Mouse (Mus musculus): ENCODE measurements at regions not wholly inside any gene's neighbourhood (a gene's known extent, or its start where the extent isn't known, plus 50 kb on each side); places are given as distances from the start of the nearest gene placed in this dataset.

DNA sequence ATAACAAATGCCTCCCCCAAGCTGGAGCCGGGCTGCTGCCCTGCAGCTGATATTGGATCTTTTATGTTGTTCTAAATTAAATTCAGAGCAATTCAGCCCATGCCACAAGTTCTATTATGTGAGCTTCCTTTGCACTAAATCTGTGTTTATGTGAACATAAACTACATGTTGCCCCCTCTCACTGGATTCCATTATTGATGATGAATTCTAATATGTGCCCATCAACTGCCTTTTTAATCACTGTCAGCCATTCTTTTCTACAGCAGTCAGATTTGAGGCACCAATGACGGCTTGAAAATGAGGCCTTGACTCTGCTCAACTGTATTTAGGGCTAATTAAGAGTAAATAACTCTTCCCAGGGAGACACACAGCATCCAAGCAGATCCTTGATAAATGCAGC, 172.1 kb upstream of the Serpine2 start:
- 3% methylated on average over 2 of the region's 2 CpGs for whole genome bisulfite sequencing
- H3K4me2 ChIP-seq (ENCODE audit: low read depth), result 0 out of 2 replicates have a peak overlapping the region, but pooled peaks have one; percentile 10
- no peaks in the 10 kb centered on the region for H3K9me3 ChIP-seq (ENCODE audit: low read length)
- ATAC-seq, result peak; percentile 70; the same call in 1 of the 2 replicates
- H3K9ac ChIP-seq, result no peak overlapping the region
- TF ChIP-seq CTCF (IDR thresholded peaks at IDR 0.05; ENCODE audit: low read depth), result no peak
- H3K27me3 ChIP-seq (ENCODE audit: insufficient read depth, low read length), result no peaks in the 10 kb centered on the region; the same call in 1 of the 2 replicates
- no peaks in the 10 kb centered on the region for H3K36me3 ChIP-seq (ENCODE audit: insufficient read depth)
- H3K4me3 ChIP-seq (ENCODE audit: low read depth, low read length), result no peak overlapping the region
- no peak overlapping the region for H3K27ac ChIP-seq (ENCODE audit: low read depth, low read length)
- peak; percentile 18 for DNase-seq
- H3K4me1 ChIP-seq (ENCODE audit: insufficient read depth), result 0 out of 2 replicates have a peak, but pooled peaks cover 6% of the 10 kb centered on the region

DNA sequence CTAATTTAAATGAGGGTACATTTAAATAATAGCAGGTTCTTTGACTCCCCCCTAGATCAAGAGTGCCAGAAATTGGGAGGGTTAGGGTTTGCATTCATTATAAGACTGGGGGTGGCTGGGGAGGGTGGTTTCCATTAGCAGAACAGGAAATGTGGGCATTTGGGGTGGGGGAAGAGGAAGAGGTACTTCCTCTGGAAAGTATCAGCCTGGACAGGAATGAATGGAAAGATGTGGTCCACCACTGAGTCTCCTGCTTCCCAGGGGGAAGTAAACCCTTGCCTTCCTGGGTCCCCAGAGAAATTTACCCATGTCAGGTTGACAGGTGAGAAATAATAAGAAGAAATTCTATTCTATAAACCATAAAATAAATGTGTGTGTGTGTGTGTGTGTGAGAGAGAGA, 171.5 kb upstream of the Serpine2 start:
- H3K27me3 ChIP-seq (ENCODE audit: insufficient read depth, low read length), result no peaks in the 10 kb centered on the region; the same call in 1 of the 2 replicates
- H3K9ac ChIP-seq, result no peak overlapping the region
- H3K36me3 ChIP-seq (ENCODE audit: insufficient read depth), result no peaks in the 10 kb centered on the region
- no peak overlapping the region for H3K4me3 ChIP-seq (ENCODE audit: low read depth, low read length)
- H3K4me1 ChIP-seq (ENCODE audit: insufficient read depth), result 0 out of 2 replicates have a peak, but pooled peaks cover 6% of the 10 kb centered on the region
- ATAC-seq (no peak), DNase-seq (no peak)
- H3K27ac ChIP-seq (ENCODE audit: low read depth, low read length), result no peak overlapping the region
- no peak overlapping the region for H3K4me2 ChIP-seq (ENCODE audit: low read depth)
- no peak for TF ChIP-seq CTCF (IDR thresholded peaks at IDR 0.05; ENCODE audit: low read depth)
- no peaks in the 10 kb centered on the region for H3K9me3 ChIP-seq (ENCODE audit: low read length)

DNA sequence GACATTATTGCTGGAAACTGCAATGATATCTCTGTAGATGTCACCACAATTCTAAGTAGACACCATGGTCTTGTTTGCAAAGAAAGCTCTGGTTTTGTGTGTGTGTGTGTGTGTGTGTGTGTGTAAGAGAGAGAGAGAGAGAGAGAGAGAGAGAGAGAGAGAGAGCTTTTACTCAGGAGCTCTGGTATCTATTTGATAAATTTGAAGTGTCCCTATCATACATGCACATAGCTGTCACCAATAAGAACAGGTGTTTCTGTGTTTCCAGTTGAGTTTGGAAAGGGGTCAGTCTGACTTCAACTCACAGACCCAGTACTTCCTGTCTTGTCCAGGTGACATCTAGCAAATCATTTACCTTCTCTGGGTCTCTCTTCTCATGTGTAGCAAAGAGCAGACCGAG, 169.7 kb upstream of the Serpine2 start:
- no peaks in the 10 kb centered on the region; the same call in 1 of the 2 replicates for H3K27me3 ChIP-seq (ENCODE audit: insufficient read depth, low read length)
- no peak for TF ChIP-seq CTCF (IDR thresholded peaks at IDR 0.05; ENCODE audit: low read depth)
- H3K4me1 ChIP-seq (ENCODE audit: insufficient read depth), result 0 out of 2 replicates have a peak, but pooled peaks cover 6% of the 10 kb centered on the region
- H3K4me3 ChIP-seq (ENCODE audit: low read depth, low read length), result no peak overlapping the region
- ATAC-seq (no peak), DNase-seq (no peak)
- no peak overlapping the region for H3K4me2 ChIP-seq (ENCODE audit: low read depth)
- H3K27ac ChIP-seq (ENCODE audit: low read depth, low read length), result no peak overlapping the region
- 95% methylated on average over 1 of the region's 1 CpGs for WGBS
- no peaks in the 10 kb centered on the region for H3K9me3 ChIP-seq (ENCODE audit: low read length)
- H3K9ac ChIP-seq, result no peak overlapping the region
- no peaks in the 10 kb centered on the region for H3K36me3 ChIP-seq (ENCODE audit: insufficient read depth)

DNA sequence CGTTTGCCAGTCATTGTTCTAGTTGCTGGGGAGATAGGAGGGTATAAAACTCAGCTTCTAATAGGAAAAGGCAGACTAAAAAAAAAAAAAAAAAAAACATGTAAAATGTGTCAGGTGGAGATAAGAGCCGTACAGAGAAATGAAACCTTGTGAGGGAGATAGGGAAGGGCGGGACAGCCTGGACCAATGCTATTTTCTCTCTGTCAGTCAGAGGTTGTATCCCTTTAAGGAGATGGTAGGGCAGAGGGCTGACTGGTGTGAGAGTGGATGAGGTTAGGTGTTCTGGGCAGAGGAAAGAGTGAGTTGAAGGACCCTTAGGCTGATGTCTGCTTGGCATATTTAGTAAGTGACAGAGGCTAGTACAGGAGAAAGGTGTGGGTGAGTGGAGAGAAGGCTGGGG, 169.2 kb upstream of the Serpine2 start:
- Histone ChIP-seq H3K4me2 (ENCODE audit: low read depth) (no peak overlapping the region), H3K4me1 (ENCODE audit: insufficient read depth) (0 out of 2 replicates have a peak, but pooled peaks cover 6% of the 10 kb centered on the region), H3K27ac (ENCODE audit: low read depth, low read length) (no peak overlapping the region), H3K9ac (no peak overlapping the region), H3K27me3 (ENCODE audit: insufficient read depth, low read length) (no peaks in the 10 kb centered on the region), H3K4me3 (ENCODE audit: low read depth, low read length) (no peak overlapping the region), H3K9me3 (ENCODE audit: low read length) (no peaks in the 10 kb centered on the region), H3K36me3 (ENCODE audit: insufficient read depth) (no peaks in the 10 kb centered on the region)
- ATAC-seq, result no peak
- no peak for TF ChIP-seq CTCF (IDR thresholded peaks at IDR 0.05; ENCODE audit: low read depth)
- no peak for DNase-seq
- WGBS, result 85% methylated on average over 3 of the region's 3 CpGs

DNA sequence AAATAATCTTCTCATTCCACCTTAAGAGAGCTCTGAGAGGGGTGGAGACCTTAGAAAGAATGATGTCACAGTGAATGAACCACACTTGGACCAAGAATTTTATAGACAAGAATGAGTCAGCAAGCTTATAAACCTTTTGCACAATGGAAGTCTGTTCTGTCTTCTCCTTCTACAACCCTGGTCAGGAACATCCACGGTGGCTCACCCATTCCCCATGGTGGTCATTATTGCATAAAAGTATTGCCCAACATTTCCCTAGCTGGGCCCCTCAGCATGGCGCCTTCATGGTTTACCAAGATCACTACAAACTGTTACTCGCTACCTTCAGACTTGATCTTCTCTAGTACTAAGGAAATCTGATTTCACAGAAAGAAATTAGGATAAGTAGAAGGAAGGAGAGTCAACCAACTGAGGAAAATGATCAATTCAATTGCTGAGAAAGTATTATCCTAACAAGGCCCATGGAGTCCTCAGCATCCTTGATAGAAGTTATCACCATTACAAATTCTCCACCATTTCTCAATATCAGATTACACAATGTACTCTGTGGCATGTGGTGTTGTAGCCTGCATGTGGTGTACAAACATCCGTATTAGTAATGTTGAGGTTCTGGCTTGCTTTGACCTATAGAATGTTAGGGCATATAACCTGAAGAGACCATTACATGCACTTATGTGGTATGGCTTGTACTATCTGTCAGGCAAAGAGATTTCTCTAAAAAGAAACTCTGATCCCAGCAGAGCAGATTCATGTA, 165.1 kb upstream of the Serpine2 start:
- WGBS, result 93% methylated on average over 4 of the region's 4 CpGs
- Histone ChIP-seq H3K9me3 (ENCODE audit: low read length) (no peaks in the 10 kb centered on the region), H3K36me3 (ENCODE audit: insufficient read depth) (no peaks in the 10 kb centered on the region), H3K4me1 (ENCODE audit: insufficient read depth) (no peaks in the 10 kb centered on the region), H3K27ac (ENCODE audit: low read depth, low read length) (no peak overlapping the region), H3K4me2 (ENCODE audit: low read depth) (no peak overlapping the region), H3K4me3 (ENCODE audit: low read depth, low read length) (no peak overlapping the region), H3K27me3 (ENCODE audit: insufficient read depth, low read length) (no peaks in the 10 kb centered on the region), H3K9ac (no peak overlapping the region)
- TF ChIP-seq CTCF (IDR thresholded peaks at IDR 0.05; ENCODE audit: low read depth), result no peak
- DNase-seq (no peak), ATAC-seq (no peak)

DNA sequence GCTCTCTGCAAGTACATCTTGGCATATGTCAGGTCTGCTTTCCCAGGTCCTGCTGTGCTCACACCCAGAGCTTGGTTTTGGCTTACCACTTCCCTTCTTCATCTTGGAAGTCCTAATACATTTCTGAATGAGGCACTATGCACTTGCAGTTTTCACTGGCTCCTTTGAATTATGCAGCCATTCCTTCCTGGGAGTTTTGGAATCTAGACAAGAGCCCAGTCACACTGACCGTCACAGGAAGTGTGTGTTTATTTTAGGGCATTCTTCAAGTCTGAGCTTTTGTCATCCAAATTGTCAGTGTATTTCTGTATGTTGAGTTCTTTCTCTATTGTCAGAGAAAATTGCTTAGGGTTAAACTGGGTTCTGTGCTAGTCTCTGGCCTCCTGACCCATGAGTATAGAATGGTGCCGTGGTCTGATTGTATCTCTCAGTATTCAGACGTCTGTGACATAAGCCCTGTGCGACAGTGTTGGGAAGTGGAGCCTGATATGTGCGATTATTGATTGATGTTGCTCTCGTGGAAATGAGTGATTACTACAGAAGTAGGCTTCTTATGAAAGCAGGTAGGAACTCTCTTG, 162.6 kb upstream of the Serpine2 start:
- H3K36me3 ChIP-seq (ENCODE audit: insufficient read depth), result no peaks in the 10 kb centered on the region
- WGBS, result 73% methylated on average over 6 of the region's 6 CpGs

DNA sequence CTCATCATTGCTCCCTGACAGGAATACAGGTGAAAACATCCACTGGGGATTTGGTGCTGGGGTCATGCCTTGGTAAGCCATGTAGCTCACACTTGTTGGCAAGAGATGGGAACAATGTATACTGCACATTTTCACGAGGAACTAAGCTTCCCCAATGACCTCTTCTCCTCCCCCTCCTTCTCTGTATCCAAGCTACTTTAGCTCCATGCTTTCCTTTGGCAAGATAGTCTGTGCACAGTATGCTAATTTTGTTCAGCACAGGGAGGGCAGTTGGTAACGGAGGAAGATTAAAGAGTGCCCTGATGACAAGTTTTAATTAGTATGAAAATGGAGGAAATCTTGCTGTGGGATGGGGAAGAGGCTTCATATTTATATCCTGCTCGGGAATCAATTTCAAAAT, 160.9 kb upstream of the Serpine2 start:
- DNase-seq (no peak), ATAC-seq (no peak)
- Histone ChIP-seq H3K9ac (no peak overlapping the region), H3K4me2 (ENCODE audit: low read depth) (no peak overlapping the region), H3K4me1 (ENCODE audit: insufficient read depth) (no peaks in the 10 kb centered on the region), H3K27ac (ENCODE audit: low read depth, low read length) (no peak overlapping the region), H3K27me3 (ENCODE audit: insufficient read depth, low read length) (no peaks in the 10 kb centered on the region), H3K4me3 (ENCODE audit: low read depth, low read length) (no peak overlapping the region), H3K9me3 (ENCODE audit: low read length) (no peaks in the 10 kb centered on the region), H3K36me3 (ENCODE audit: insufficient read depth) (no peaks in the 10 kb centered on the region)
- 29% methylated on average over 3 of the region's 3 CpGs for WGBS
- TF ChIP-seq CTCF (IDR thresholded peaks at IDR 0.05; ENCODE audit: low read depth), result no peak

More for the DNA sequence above, 162.6 kb upstream of the Serpine2 start:
- TF ChIP-seq CTCF (IDR thresholded peaks at IDR 0.05; ENCODE audit: low read depth), result no peak
- Histone ChIP-seq H3K9me3 (ENCODE audit: low read length) (no peaks in the 10 kb centered on the region), H3K4me3 (ENCODE audit: low read depth, low read length) (no peak overlapping the region), H3K27ac (ENCODE audit: low read depth, low read length) (no peak overlapping the region), H3K4me2 (ENCODE audit: low read depth) (no peak overlapping the region), H3K9ac (no peak overlapping the region), H3K27me3 (ENCODE audit: insufficient read depth, low read length) (no peaks in the 10 kb centered on the region), H3K4me1 (ENCODE audit: insufficient read depth) (no peaks in the 10 kb centered on the region)
- no peak for ATAC-seq
- no peak for DNase-seq
